Mouse (Mus musculus): ENCODE results near the gene Hpd.

Gene Hpd

GRCm38 (mm10) chr5:123181536-123181935, 991 bp downstream of the Hpd start:
- DNase-seq, result no peak

- DNase-seq, result no peak
Measured at GRCm38 (mm10) chr5:123180390-123180789, 2.1 kb downstream of the Hpd start.

GRCm38 (mm10) chr5:123178792-123179191, 3.7 kb downstream of the Hpd start:
- DNase-seq, result no peak

- peak; percentile 73 for DNase-seq
Measured at GRCm38 (mm10) chr5:123171646-123172350, 10.7 kb downstream of the Hpd start.

GRCm38 (mm10) chr5:123170365-123170764, 12.2 kb downstream of the Hpd start:
- DNase-seq, result no peak

GRCm38 (mm10) chr5:123169284-123169683, 13.2 kb downstream of the Hpd start, which contains the start of gene Psmd9:
Gene Psmd9, plus strand, starts transcription at chr5:123169413.
- DNase-seq, result no peak

GRCm38 (mm10) chr5:123167591-123167990, 14.9 kb downstream of the Hpd start:
- no peak for DNase-seq

- DNase-seq, result no peak
Measured at GRCm38 (mm10) chr5:123166437-123166836, 16.1 kb downstream of the Hpd start.

GRCm38 (mm10) chr5:123162942-123163341, 19.6 kb downstream of the Hpd start:
- DNase-seq, result no peak

GRCm38 (mm10) chr5:123160341-123160740, 22.2 kb downstream of the Hpd start:
- no peak for DNase-seq

GRCm38 (mm10) chr5:123159866-123160265, 22.7 kb downstream of the Hpd start:
- DNase-seq, result no peak

- no peak for DNase-seq
Measured at GRCm38 (mm10) chr5:123159446-123159845, 23.1 kb downstream of the Hpd start.

- DNase-seq, result no peak
Measured at GRCm38 (mm10) chr5:123157972-123158371, 24.6 kb downstream of the Hpd start.

- no peak for DNase-seq
Measured at GRCm38 (mm10) chr5:123156763-123157162, 25.8 kb downstream of the Hpd start.

GRCm38 (mm10) chr5:123155425-123155824, 27.1 kb downstream of the Hpd start:
- no peak for DNase-seq

- no peak for DNase-seq
Measured at GRCm38 (mm10) chr5:123152901-123153300, 29.6 kb downstream of the Hpd start.

GRCm38 (mm10) chr5:123151707-123152362, 30.7 kb downstream of the Hpd start:
- no peak for DNase-seq

- no peak for DNase-seq
Measured at GRCm38 (mm10) chr5:123151077-123151476, 31.4 kb downstream of the Hpd start.

- no peak for DNase-seq
Measured at GRCm38 (mm10) chr5:123150641-123151040, 31.9 kb downstream of the Hpd start.

GRCm38 (mm10) chr5:123149451-123150400, 32.8 kb downstream of the Hpd start:
- DNase-seq, result peak; percentile 93

- no peak for DNase-seq
Measured at GRCm38 (mm10) chr5:123148073-123148722, 34.3 kb downstream of the Hpd start.

GRCm38 (mm10) chr5:123147569-123147968, 35.0 kb downstream of the Hpd start:
- no peak for DNase-seq

- no peak for DNase-seq
Measured at GRCm38 (mm10) chr5:123146357-123146756, 36.2 kb downstream of the Hpd start.

All from right cerebral cortex, postnatal 14 days (tissue).